Mouse (Mus musculus) thymus, adult 2 months (tissue): ENCODE results near the gene Med11. TPM values are rescaled to one million over a fixed set of nuclear protein-coding genes. Genes with fewer than 3 reads are reported as not detected.

ENCODE experiments used
- DNase-seq: peaks from one replicate; pipeline ENCODE4 v3.0.0; 2021
- H3K27ac ChIP-seq: fragments of 200-500 bp; 2 replicates; pipeline ENCODE4 v1.5.1; 2012; ENCODE audit warnings: low read length, control low read depth; ENCODE audit not compliant: control insufficient read depth, insufficient read depth
- H3K27me3 ChIP-seq: fragments of 200-500 bp; 2 replicates; pipeline ENCODE4 v1.6.1; 2012; ENCODE audit warnings: mild to moderate bottlenecking, low read length, moderate library complexity, mixed read lengths; ENCODE audit not compliant: control insufficient read depth, insufficient read depth
- H3K36me3 ChIP-seq: fragments of 200-500 bp; 2 replicates; pipeline ENCODE4 v1.6.1; 2012; ENCODE audit warnings: mild to moderate bottlenecking, low read length, moderate library complexity; ENCODE audit not compliant: control insufficient read depth, insufficient read depth
- H3K4me1 ChIP-seq: fragments of 200-500 bp; replicated peaks from 2 replicates; pipeline ENCODE4 v1.6.1; 2012; ENCODE audit warnings: low read length; ENCODE audit not compliant: control insufficient read depth, insufficient read depth
- H3K4me3 ChIP-seq: fragments of 200-500 bp; 2 replicates; pipeline ENCODE4 v1.5.1; 2012; ENCODE audit warnings: mild to moderate bottlenecking, low read length, control low read depth, moderate library complexity; ENCODE audit not compliant: control insufficient read depth, insufficient read depth
- CTCF ChIP-seq: fragments of 200-500 bp; IDR thresholded peaks from 2 replicates; pipeline ENCODE4 v1.5.1; 2012; ENCODE audit warnings: mild to moderate bottlenecking, control low read depth, low read length, moderate library complexity, borderline replicate concordance; ENCODE audit not compliant: control insufficient read depth, poor library complexity, insufficient read depth; ENCODE audit errors: extremely low read depth
- POLR2A ChIP-seq: fragments of 200-500 bp; IDR thresholded peaks from 2 replicates; pipeline ENCODE4 v1.6.1; 2012; ENCODE audit warnings: mild to moderate bottlenecking, low read length, control low read depth, moderate library complexity; ENCODE audit not compliant: control insufficient read depth, poor library complexity, insufficient read depth; ENCODE audit errors: extremely low read depth
- WGBS: fragments of 180-500 bp; shearing (Covaris S2); methylation state at CpG from one replicate; pipeline ENCODE4 v1.1.7; 2018; 5-methylcytosine and 5-hydroxymethylcytosine counted together
- polyA plus RNA-seq: library from polyadenylated mRNA; depleted of rRNA; stranded (reverse); fragments of >200 nt; gene quantifications from 2 replicates; pipeline ENCODE4 v1.2.3, GENCODE M21; 2012; rRNA removed

Gene Med11
- polyA plus RNA-seq, 1 experiment: 34.8 TPM

GRCm38 (mm10) chr11:70502018-70502417, 50.3 kb downstream of the Med11 start:
- TF ChIP-seq POLR2A: no peak
- TF ChIP-seq CTCF: no peak
- WGBS: 91% methylated on average over 3 of the region's 3 CpGs
- Histone ChIP-seq H3K4me3 (no peak overlapping the region), H3K4me1 (peaks cover 8% of the 10 kb centered on the region), H3K36me3 (no peaks in the 10 kb centered on the region), H3K27ac (no peak overlapping the region), H3K27me3 (no peaks in the 10 kb centered on the region)
- no peak for DNase-seq

Other genes starting within 250 kb of the Med11 start
- 4.5 and 5.3 TPM in 2 replicates for gene Slc16a11, start 239.2 kb upstream of the Med11 start, polyA plus RNA-seq
- 2.9 and 6.1 TPM in 2 replicates for gene Slc16a13, start 230.9 kb upstream of the Med11 start, polyA plus RNA-seq
- gene Bcl6b, start 222.1 kb upstream of the Med11 start, polyA plus RNA-seq: 0.97 and 1.6 TPM in 2 replicates
- 150 and 153 TPM in 2 replicates for gene 0610010K14Rik, start 214.0 kb upstream of the Med11 start, polyA plus RNA-seq
- gene Gm21988, start 212.1 kb upstream of the Med11 start, polyA plus RNA-seq: 11.1 and 11.6 TPM in 2 replicates
- gene Rnasek, start 212.1 kb upstream of the Med11 start, polyA plus RNA-seq: 173 and 186 TPM in 2 replicates
- gene Alox12, start 196.6 kb upstream of the Med11 start, polyA plus RNA-seq: 0.68 and 1.2 TPM in 2 replicates
- 38.5 and 44.2 TPM in 2 replicates for gene Alox12e, start 129.3 kb upstream of the Med11 start, polyA plus RNA-seq
- 10.3 and 14.5 TPM in 2 replicates for gene Alox15, start 99.9 kb upstream of the Med11 start, polyA plus RNA-seq
- 33.0 and 40.4 TPM in 2 replicates for gene Pelp1, start 41.9 kb upstream of the Med11 start, polyA plus RNA-seq
- gene Arrb2, start 19.3 kb upstream of the Med11 start, polyA plus RNA-seq: 213 and 220 TPM in 2 replicates
- gene Zmynd15, start 7.5 kb downstream of the Med11 start, polyA plus RNA-seq: 27.0 and 31.2 TPM in 2 replicates
- 57.7 and 92.8 TPM in 2 replicates for gene Cxcl16, start 8.1 kb downstream of the Med11 start, polyA plus RNA-seq
- 7.0 and 8.0 TPM in 2 replicates for gene Tm4sf5, start 53.3 kb downstream of the Med11 start, polyA plus RNA-seq
- 5.3 and 7.2 TPM in 2 replicates for gene Vmo1, start 62.7 kb downstream of the Med11 start, polyA plus RNA-seq
- 0.22 and 0.50 TPM in 2 replicates for gene Gltpd2, start 67.3 kb downstream of the Med11 start, polyA plus RNA-seq
- 387 and 460 TPM in 2 replicates for gene Psmb6, start 73.4 kb downstream of the Med11 start, polyA plus RNA-seq
- not detected in 2 replicates for gene Gm40193, start 81.0 kb downstream of the Med11 start, polyA plus RNA-seq
- gene Pld2, start 88.1 kb downstream of the Med11 start, polyA plus RNA-seq: 12.8 and 16.1 TPM in 2 replicates
- gene Mink1, start 111.0 kb downstream of the Med11 start, polyA plus RNA-seq: 151 and 172 TPM in 2 replicates
- gene 4930544D05Rik, start 163.9 kb downstream of the Med11 start, polyA plus RNA-seq: 0.15 TPM in 1 of 2 replicates, not detected in the other
- gene Chrne, start 167.3 kb downstream of the Med11 start, polyA plus RNA-seq: 0.53 and 1.1 TPM in 2 replicates
- 0.04 TPM in 2 replicates for gene Gp1ba, start 187.2 kb downstream of the Med11 start, polyA plus RNA-seq
- 285 and 346 TPM in 2 replicates for gene Rnf167, start 195.3 kb downstream of the Med11 start, polyA plus RNA-seq
- gene Slc25a11, start 195.6 kb downstream of the Med11 start, polyA plus RNA-seq: 132 and 162 TPM in 2 replicates
- gene Pfn1, start 202.7 kb downstream of the Med11 start, polyA plus RNA-seq: 3,213 and 4,498 TPM in 2 replicates
- 25.3 and 75.8 TPM in 2 replicates for gene Eno3, start 205.3 kb downstream of the Med11 start, polyA plus RNA-seq
- 27.5 and 32.2 TPM in 2 replicates for gene Spag7, start 217.5 kb downstream of the Med11 start, polyA plus RNA-seq
- gene Camta2, start 236.2 kb downstream of the Med11 start, polyA plus RNA-seq: 38.4 and 42.7 TPM in 2 replicates
- 1.1 and 1.9 TPM in 2 replicates for gene Inca1, start 248.2 kb downstream of the Med11 start, polyA plus RNA-seq
- gene Kif1c, start 248.6 kb downstream of the Med11 start, polyA plus RNA-seq: 25.5 and 32.1 TPM in 2 replicates